Mouse (Mus musculus): ENCODE data around the gene Uxt. TPM values are rescaled to one million over a fixed set of nuclear protein-coding genes. Genes with fewer than 3 reads are reported as not detected.

The Uxt gene
- 57.0 and 62.9 TPM in 2 replicates for polyA plus RNA-seq (2015; fragmentation: Nextera tagmentation; extraction: Ambion mirVana)

GRCm38 (mm10) chrX:20961477-20962378 is at the start of gene Uxt:
Gene Uxt, minus strand, starts transcription at chrX:20962017.
- ATAC-seq (ENCODE audit: low FRiP score, low TSS enrichment) = peak; percentile 96
- 16% methylated on average over 57 of the region's 57 CpGs for WGBS
- H3K9me3 ChIP-seq (ENCODE audit: control insufficient read depth, low read length) = no peaks in the 10 kb centered on the region

GRCm38 (mm10) chrX:20980901-20981300 is 19.1 kb upstream of the Uxt start:
- no peak overlapping the region for H3K27ac ChIP-seq (replicated peaks)
- H3K4me3 ChIP-seq (ENCODE audit: low read depth, low read length) = no peak overlapping the region
- no peaks in the 10 kb centered on the region for H3K4me1 ChIP-seq (replicated peaks; ENCODE audit: control insufficient read depth, insufficient read depth)
- H3K27me3 ChIP-seq (ENCODE audit: control insufficient read depth, insufficient read depth, low read length) = no peaks in the 10 kb centered on the region
- H3K9me3 ChIP-seq (ENCODE audit: control insufficient read depth, low read length) = no peaks in the 10 kb centered on the region
- TF ChIP-seq CTCF (IDR thresholded peaks at IDR 0.05; ENCODE audit: low read depth) = no peak
- TF ChIP-seq EP300 (optimal IDR thresholded peaks at IDR 0.05) = no peak
- DNase-seq (ENCODE audit: low spot score) (no peak), ATAC-seq (ENCODE audit: low FRiP score, low TSS enrichment) (no peak)
- H3K4me2 ChIP-seq (replicated peaks; ENCODE audit: low read depth) = no peak overlapping the region
- H3K9ac ChIP-seq (ENCODE audit: low read length) = no peak overlapping the region
- no peaks in the 10 kb centered on the region for H3K36me3 ChIP-seq (ENCODE audit: control insufficient read depth, insufficient read depth, low read length)
- 57% methylated on average over 1 of the region's 1 CpGs for WGBS

More at GRCm38 (mm10) chrX:20961477-20962378, at the start of gene Uxt:
- H3K9ac ChIP-seq (ENCODE audit: low read length) = peak within 1 kb of the TSS; percentile 54
- DNase-seq (ENCODE audit: low spot score) = peak; percentile 89
- no peaks in the 10 kb centered on the region for H3K27me3 ChIP-seq (ENCODE audit: control insufficient read depth, insufficient read depth, low read length)
- H3K27ac ChIP-seq (replicated peaks) = peak within 1 kb of the TSS; percentile 81
- no peaks in the 10 kb centered on the region for H3K4me1 ChIP-seq (replicated peaks; ENCODE audit: control insufficient read depth, insufficient read depth)
- no peaks in the 10 kb centered on the region for H3K36me3 ChIP-seq (ENCODE audit: control insufficient read depth, insufficient read depth, low read length)
- H3K4me2 ChIP-seq (replicated peaks; ENCODE audit: low read depth) = peak within 1 kb of the TSS; percentile 32
- TF ChIP-seq EP300 (optimal IDR thresholded peaks at IDR 0.05) (no peak), CTCF (IDR thresholded peaks at IDR 0.05; ENCODE audit: low read depth) (peak; percentile 56)
- H3K4me3 ChIP-seq (ENCODE audit: low read depth, low read length) = peak within 1 kb of the TSS; percentile 48

GRCm38 (mm10) chrX:20950191-20950880 is 11.5 kb downstream of the Uxt start, which contains the start of gene Elk1:
Gene Elk1, minus strand, starts transcription at chrX:20950608.
- ATAC-seq (ENCODE audit: low FRiP score, low TSS enrichment) (peak; percentile 98), DNase-seq (ENCODE audit: low spot score) (peak; percentile 86)
- H3K9me3 ChIP-seq (ENCODE audit: control insufficient read depth, low read length) = no peaks in the 10 kb centered on the region
- H3K27me3 ChIP-seq (ENCODE audit: control insufficient read depth, insufficient read depth, low read length) = no peaks in the 10 kb centered on the region
- 20% methylated on average over 30 of the region's 30 CpGs for WGBS
- H3K4me1 ChIP-seq (replicated peaks; ENCODE audit: control insufficient read depth, insufficient read depth) = no peaks in the 10 kb centered on the region
- peak within 1 kb of the TSS; percentile 51 for H3K4me2 ChIP-seq (replicated peaks; ENCODE audit: low read depth)
- H3K36me3 ChIP-seq (ENCODE audit: control insufficient read depth, insufficient read depth, low read length) = no peaks in the 10 kb centered on the region
- H3K4me3 ChIP-seq (ENCODE audit: low read depth, low read length) = peak within 1 kb of the TSS; percentile 61
- TF ChIP-seq CTCF (IDR thresholded peaks at IDR 0.05; ENCODE audit: low read depth) = 0 out of 2 replicates have a peak, but pooled peaks have one; percentile 0
- no peak for TF ChIP-seq EP300 (optimal IDR thresholded peaks at IDR 0.05)
- peak within 1 kb of the TSS; percentile 56; the same call in 1 of the 2 replicates for H3K27ac ChIP-seq (replicated peaks)
- H3K9ac ChIP-seq (ENCODE audit: low read length) = peak within 1 kb of the TSS; percentile 66

GRCm38 (mm10) chrX:20946055-20946454 is 15.8 kb downstream of the Uxt start:
- no peaks in the 10 kb centered on the region for H3K9me3 ChIP-seq (ENCODE audit: control insufficient read depth, low read length)
- H3K4me3 ChIP-seq (ENCODE audit: low read depth, low read length) = no peak overlapping the region
- no peak for ATAC-seq (ENCODE audit: low FRiP score, low TSS enrichment)
- H3K4me2 ChIP-seq (replicated peaks; ENCODE audit: low read depth) = no peak overlapping the region
- no peaks in the 10 kb centered on the region for H3K27me3 ChIP-seq (ENCODE audit: control insufficient read depth, insufficient read depth, low read length)
- H3K4me1 ChIP-seq (replicated peaks; ENCODE audit: control insufficient read depth, insufficient read depth) = no peaks in the 10 kb centered on the region
- 11% methylated on average over 4 of the region's 4 CpGs for WGBS
- no peak for TF ChIP-seq EP300 (optimal IDR thresholded peaks at IDR 0.05)
- peak; percentile 71 for TF ChIP-seq CTCF (IDR thresholded peaks at IDR 0.05; ENCODE audit: low read depth)
- H3K27ac ChIP-seq (replicated peaks) = no peak overlapping the region
- no peaks in the 10 kb centered on the region for H3K36me3 ChIP-seq (ENCODE audit: control insufficient read depth, insufficient read depth, low read length)
- no peak overlapping the region for H3K9ac ChIP-seq (ENCODE audit: low read length)
- peak; percentile 38 for DNase-seq (ENCODE audit: low spot score)

GRCm38 (mm10) chrX:20931963-20932362 is 29.9 kb downstream of the Uxt start:
- ATAC-seq (ENCODE audit: low FRiP score, low TSS enrichment) (no peak), DNase-seq (ENCODE audit: low spot score) (no peak)
- Histone ChIP-seq H3K4me3 (ENCODE audit: low read depth, low read length) (no peak overlapping the region), H3K9me3 (ENCODE audit: control insufficient read depth, low read length) (no peaks in the 10 kb centered on the region), H3K27ac (replicated peaks) (no peak overlapping the region), H3K4me1 (replicated peaks; ENCODE audit: control insufficient read depth, insufficient read depth) (no peaks in the 10 kb centered on the region), H3K36me3 (ENCODE audit: control insufficient read depth, insufficient read depth, low read length) (no peaks in the 10 kb centered on the region), H3K4me2 (replicated peaks; ENCODE audit: low read depth) (no peak overlapping the region), H3K9ac (ENCODE audit: low read length) (no peak overlapping the region), H3K27me3 (ENCODE audit: control insufficient read depth, insufficient read depth, low read length) (no peaks in the 10 kb centered on the region)
- TF ChIP-seq CTCF (IDR thresholded peaks at IDR 0.05; ENCODE audit: low read depth) (no peak), EP300 (optimal IDR thresholded peaks at IDR 0.05) (no peak)
- 78% methylated on average over 1 of the region's 1 CpGs for WGBS
